Mouse (Mus musculus): ENCODE data around the gene Add3. TPM values are rescaled to one million over a fixed set of nuclear protein-coding genes. Genes with fewer than 3 reads are reported as not detected.

The Add3 gene
- total RNA-seq, 2 experiments from 2014 or later, result 43.3 to 57.5 TPM

Other genes with a start within 250 kb of the Add3 start
- gene Xpnpep1, start 100.2 kb upstream of the Add3 start, total RNA-seq (2014; fragmentation: Nextera tagmentation), result 43.6 and 77.0 TPM in 2 replicates
- gene Xpnpep1, start 100.2 kb upstream of the Add3 start, total RNA-seq (2017), result 49.8 and 70.5 TPM in 2 replicates
- gene Mxi1, start 170.1 kb downstream of the Add3 start, total RNA-seq (2014; fragmentation: Nextera tagmentation), result 19.6 and 28.2 TPM in 2 replicates
- gene Mxi1, start 170.1 kb downstream of the Add3 start, total RNA-seq (2017), result 50.7 and 54.9 TPM in 2 replicates
- gene Gm10197, start 231.3 kb downstream of the Add3 start, total RNA-seq (2014; fragmentation: Nextera tagmentation), result not detected in 2 replicates
- not detected in 2 replicates for gene Gm10197, start 231.3 kb downstream of the Add3 start, total RNA-seq (2017)